Mouse (Mus musculus): ENCODE data around the gene Olfr789.

- TF ChIP-seq E2F4 (IDR thresholded peaks at IDR 0.05; ENCODE audit: insufficient read depth) = no peak
- TF ChIP-seq POLR2A (IDR thresholded peaks at IDR 0.05; ENCODE audit: insufficient read length, low read depth) = no peak
- TF ChIP-seq POLR2AphosphoS2 (IDR thresholded peaks at IDR 0.05; ENCODE audit: insufficient read length, low read depth) = no peak
- TF ChIP-seq USF1 (IDR thresholded peaks at IDR 0.05; ENCODE audit: low read depth) = no peak
These were observed 11.3 kb upstream of the Olfr789 start for GRCm38 (mm10) chr10:129473256-129473655.

Data from myocyte (in vitro differentiated cells).